Mouse (Mus musculus): ENCODE results near the gene Nufip1. TPM values are rescaled to one million over a fixed set of nuclear protein-coding genes. Genes with fewer than 3 reads are reported as not detected.

Gene Nufip1
- polyA plus RNA-seq, 1 experiment from 2014 or later = 19.3 TPM

DNA sequence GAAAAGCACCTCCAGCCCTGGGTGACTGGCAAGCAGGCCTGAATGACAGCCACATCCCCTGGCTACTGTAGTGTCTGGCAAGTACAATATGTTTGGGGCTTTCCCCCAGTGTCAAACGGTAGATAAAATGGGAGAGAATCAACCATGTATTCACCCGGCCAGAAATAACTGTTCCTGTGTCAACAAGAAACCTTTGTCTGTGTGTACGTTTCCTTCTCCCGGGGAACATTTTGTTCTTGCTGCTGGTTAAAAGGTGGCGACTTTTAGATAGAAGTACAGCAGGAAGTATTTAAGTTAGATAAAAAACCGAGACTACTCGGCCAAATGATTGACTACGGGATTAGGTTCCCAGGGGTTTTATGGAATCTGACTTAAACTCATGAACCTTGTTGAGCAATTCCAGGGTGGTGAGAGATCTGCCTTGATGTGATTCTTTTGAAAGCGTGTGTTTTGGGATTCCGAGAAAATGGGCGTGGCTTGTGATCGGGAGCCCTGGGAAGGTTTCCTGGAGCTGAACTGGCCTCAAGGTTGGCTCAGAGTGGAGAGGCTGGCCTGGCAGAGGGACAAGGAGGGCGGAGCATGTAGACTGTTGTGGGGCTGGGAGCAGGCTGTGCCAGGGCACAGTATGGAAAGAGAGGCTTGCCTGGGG lies 39.0 kb downstream of the Nufip1 start:
- peaks cover 9% of the 10 kb centered on the region; the same call in 1 of the 2 replicates for H3K4me1 ChIP-seq (ENCODE audit: control insufficient read depth, insufficient read depth, low read length)
- H3K27ac ChIP-seq (ENCODE audit: low read depth, low read length) = no peak overlapping the region
- DNase-seq (ENCODE audit: low spot score, missing footprints) (no peak), ATAC-seq (ENCODE audit: low FRiP score) (no peak)
- H3K4me2 ChIP-seq = no peak overlapping the region
- H3K27me3 ChIP-seq (ENCODE audit: control insufficient read depth, insufficient read depth, low read length) = no peaks in the 10 kb centered on the region
- no peak overlapping the region for H3K4me3 ChIP-seq (ENCODE audit: low read depth, low read length)
- no peak overlapping the region for H3K9ac ChIP-seq (ENCODE audit: low read length)
- no peaks in the 10 kb centered on the region for H3K36me3 ChIP-seq (ENCODE audit: control insufficient read depth, insufficient read depth, low read length)
- 44% methylated on average over 13 of the region's 13 CpGs for WGBS
- H3K9me3 ChIP-seq (ENCODE audit: control insufficient read depth, low read length) = no peaks in the 10 kb centered on the region

DNA sequence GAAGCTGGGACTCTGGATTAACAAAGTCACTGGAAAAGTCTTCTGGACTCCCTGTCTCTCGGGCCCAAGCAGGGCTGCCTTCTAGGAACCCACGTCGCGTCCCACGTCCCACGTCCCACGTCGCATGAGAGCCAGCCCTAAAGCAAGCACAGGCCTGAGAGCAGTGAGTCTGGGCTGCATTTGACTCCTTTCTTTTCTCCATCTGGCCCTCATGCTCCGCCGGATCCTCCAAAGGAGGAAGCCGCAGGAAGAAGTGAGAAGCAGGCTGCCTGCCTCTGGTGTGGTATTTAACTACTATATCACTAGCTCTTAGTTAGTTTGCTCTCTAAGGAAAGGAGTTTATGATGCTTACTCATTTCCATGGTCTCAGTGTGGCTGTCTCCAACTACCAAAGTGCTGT lies 39.8 kb downstream of the Nufip1 start:
- H3K9ac ChIP-seq (ENCODE audit: low read length) = no peak overlapping the region
- no peak overlapping the region for H3K27ac ChIP-seq (ENCODE audit: low read depth, low read length)
- no peak for ATAC-seq (ENCODE audit: low FRiP score)
- no peak overlapping the region for H3K4me2 ChIP-seq
- H3K4me1 ChIP-seq (ENCODE audit: control insufficient read depth, insufficient read depth, low read length) = peaks cover 8% of the 10 kb centered on the region; the same call in 1 of the 2 replicates
- no peak overlapping the region for H3K4me3 ChIP-seq (ENCODE audit: low read depth, low read length)
- no peaks in the 10 kb centered on the region for H3K9me3 ChIP-seq (ENCODE audit: control insufficient read depth, low read length)
- no peaks in the 10 kb centered on the region for H3K27me3 ChIP-seq (ENCODE audit: control insufficient read depth, insufficient read depth, low read length)
- DNase-seq (ENCODE audit: low spot score, missing footprints) = no peak
- no peaks in the 10 kb centered on the region for H3K36me3 ChIP-seq (ENCODE audit: control insufficient read depth, insufficient read depth, low read length)
- WGBS = 81% methylated on average over 11 of the region's 11 CpGs

DNA sequence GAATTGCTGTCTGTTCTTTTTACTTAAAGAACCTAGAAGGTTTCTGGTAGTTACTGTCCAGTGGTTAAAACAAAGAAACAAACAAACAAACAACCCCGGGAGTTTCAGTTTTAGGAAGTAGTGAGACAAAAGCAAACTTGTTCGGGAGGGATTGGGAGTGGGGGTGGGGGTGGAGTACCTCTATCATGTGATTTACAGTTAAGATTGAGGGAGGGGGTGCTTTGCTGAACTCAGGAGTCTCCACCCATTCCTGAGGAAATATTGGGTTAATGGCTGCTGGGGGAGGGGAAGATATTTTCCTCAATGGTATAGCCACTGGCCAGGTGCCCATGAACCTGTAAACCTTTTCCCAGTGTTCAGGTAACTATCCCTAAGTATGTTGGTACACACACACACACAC lies 40.3 kb downstream of the Nufip1 start:
- no peak overlapping the region for H3K9ac ChIP-seq (ENCODE audit: low read length)
- WGBS = 79% methylated on average over 2 of the region's 2 CpGs
- DNase-seq (ENCODE audit: low spot score, missing footprints) (no peak), ATAC-seq (ENCODE audit: low FRiP score) (no peak)
- H3K4me2 ChIP-seq = no peak overlapping the region
- no peaks in the 10 kb centered on the region for H3K27me3 ChIP-seq (ENCODE audit: control insufficient read depth, insufficient read depth, low read length)
- no peak overlapping the region for H3K27ac ChIP-seq (ENCODE audit: low read depth, low read length)
- no peak overlapping the region for H3K4me3 ChIP-seq (ENCODE audit: low read depth, low read length)
- peaks cover 6% of the 10 kb centered on the region; the same call in 1 of the 2 replicates for H3K4me1 ChIP-seq (ENCODE audit: control insufficient read depth, insufficient read depth, low read length)
- H3K9me3 ChIP-seq (ENCODE audit: control insufficient read depth, low read length) = no peaks in the 10 kb centered on the region
- no peaks in the 10 kb centered on the region for H3K36me3 ChIP-seq (ENCODE audit: control insufficient read depth, insufficient read depth, low read length)

DNA sequence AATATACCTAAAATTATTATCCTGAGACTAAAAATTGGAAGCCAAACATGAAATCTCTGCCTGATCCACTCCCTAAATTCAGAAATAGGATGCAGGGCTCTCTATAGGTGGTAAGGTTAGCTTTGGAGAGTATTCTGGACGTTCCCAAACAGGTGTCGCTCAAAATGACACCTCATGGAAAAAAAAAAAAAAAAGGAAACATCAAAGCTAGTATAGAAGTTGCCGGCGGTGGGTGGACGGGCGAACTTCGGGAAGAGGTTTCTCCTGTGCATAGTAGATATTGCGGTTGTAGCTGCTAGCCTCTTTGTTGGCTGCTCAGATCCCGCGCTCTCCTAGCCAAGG lies 41.1 kb downstream of the Nufip1 start:
- peak overlapping the region; percentile 93 for H3K9ac ChIP-seq (ENCODE audit: low read length)
- H3K27ac ChIP-seq (ENCODE audit: low read depth, low read length) = peak overlapping the region; percentile 100
- WGBS = 2% methylated on average over 10 of the region's 10 CpGs
- DNase-seq (ENCODE audit: low spot score, missing footprints) (no peak), ATAC-seq (ENCODE audit: low FRiP score) (no peak)
- H3K27me3 ChIP-seq (ENCODE audit: control insufficient read depth, insufficient read depth, low read length) = no peaks in the 10 kb centered on the region
- peak overlapping the region; percentile 67 for H3K4me2 ChIP-seq
- H3K36me3 ChIP-seq (ENCODE audit: control insufficient read depth, insufficient read depth, low read length) = no peaks in the 10 kb centered on the region
- H3K9me3 ChIP-seq (ENCODE audit: control insufficient read depth, low read length) = no peaks in the 10 kb centered on the region
- peak overlapping the region; percentile 67 for H3K4me3 ChIP-seq (ENCODE audit: low read depth, low read length)
- H3K4me1 ChIP-seq (ENCODE audit: control insufficient read depth, insufficient read depth, low read length) = peaks cover 4% of the 10 kb centered on the region; the same call in 1 of the 2 replicates

DNA sequence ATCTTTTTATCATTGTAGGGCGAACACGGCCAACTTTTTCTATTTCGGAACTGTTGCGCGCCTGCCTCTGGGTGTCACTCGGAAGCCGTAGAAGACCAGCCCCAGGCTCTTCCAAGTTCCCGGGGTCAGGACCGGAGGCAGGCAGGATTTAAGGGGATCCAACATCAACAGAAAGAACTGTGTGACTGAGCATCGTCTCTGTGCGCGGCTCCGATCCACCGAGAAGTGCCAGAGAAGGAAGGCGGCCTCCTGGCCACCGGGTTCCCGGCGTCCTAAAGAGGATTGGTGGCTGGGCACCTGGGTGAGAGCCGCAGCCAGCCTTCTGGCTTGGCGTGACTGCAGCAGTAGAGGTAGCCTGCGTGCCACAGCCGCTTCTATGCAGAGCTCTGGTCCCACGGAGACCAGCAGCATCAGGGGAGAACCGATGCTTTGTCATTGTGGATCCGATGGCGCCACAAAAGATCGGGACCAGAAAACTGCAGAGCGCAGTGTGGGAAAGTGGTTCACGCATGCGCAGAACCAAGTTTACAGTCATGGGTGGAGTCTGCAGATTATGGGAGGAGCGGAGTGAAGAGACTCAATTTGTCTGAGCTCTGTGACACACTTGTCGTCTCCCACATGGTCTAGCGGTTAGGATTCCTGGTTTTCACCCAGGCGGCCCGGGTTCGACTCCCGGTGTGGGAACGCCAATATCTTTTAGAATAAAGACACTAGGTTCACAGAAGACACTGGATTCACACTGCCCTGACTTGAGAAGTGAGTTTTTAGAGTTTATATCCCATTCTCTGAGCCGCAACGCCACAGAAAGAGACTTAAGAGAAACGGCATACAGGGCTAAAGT lies 41.7 kb downstream of the Nufip1 start:
- Histone ChIP-seq H3K4me3 (ENCODE audit: low read depth, low read length) (peak overlapping the region; percentile 67), H3K4me1 (ENCODE audit: control insufficient read depth, insufficient read depth, low read length) (peaks cover 4% of the 10 kb centered on the region; the same call in 1 of the 2 replicates), H3K27me3 (ENCODE audit: control insufficient read depth, insufficient read depth, low read length) (no peaks in the 10 kb centered on the region), H3K9me3 (ENCODE audit: control insufficient read depth, low read length) (no peaks in the 10 kb centered on the region), H3K27ac (ENCODE audit: low read depth, low read length) (peak overlapping the region; percentile 100), H3K36me3 (ENCODE audit: control insufficient read depth, insufficient read depth, low read length) (no peaks in the 10 kb centered on the region), H3K9ac (ENCODE audit: low read length) (peak overlapping the region; percentile 93), H3K4me2 (peak overlapping the region; percentile 67)
- under 1% methylated on average over 41 of the region's 41 CpGs for WGBS
- DNase-seq (ENCODE audit: low spot score, missing footprints) (peak; percentile 100), ATAC-seq (ENCODE audit: low FRiP score) (peak; percentile 94)

DNA sequence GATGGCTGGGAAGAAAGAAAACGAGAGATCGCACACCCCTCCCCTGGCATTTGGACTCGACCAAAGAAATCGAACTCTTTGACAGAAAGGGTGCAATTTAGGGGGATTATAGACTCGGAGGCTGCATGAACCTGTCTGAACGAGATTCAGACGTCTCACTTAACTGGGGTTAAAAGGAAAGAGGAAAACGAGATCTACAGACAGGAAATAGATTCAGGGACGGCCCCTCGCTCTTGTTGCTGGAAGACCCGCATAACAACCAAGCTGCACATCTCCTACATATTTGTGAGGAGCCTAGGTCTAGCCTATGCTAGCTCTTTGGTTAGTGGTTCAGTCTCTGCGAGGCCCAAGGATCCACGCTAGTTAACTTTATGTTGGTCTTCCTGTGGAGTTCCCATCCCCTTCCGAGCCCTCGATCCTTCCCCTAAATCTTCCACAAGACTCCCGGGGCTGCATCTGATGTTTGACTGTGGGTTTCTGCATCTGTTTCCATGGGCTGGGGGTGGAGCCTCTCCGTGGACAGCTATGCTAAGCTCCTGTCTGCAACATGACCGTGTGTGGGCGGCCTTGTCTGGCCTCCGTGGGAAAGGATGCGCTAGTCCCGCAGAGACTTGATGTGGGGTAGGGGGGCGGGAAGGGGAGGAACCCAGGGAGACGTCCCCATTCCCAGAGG lies 42.4 kb downstream of the Nufip1 start:
- H3K4me1 ChIP-seq (ENCODE audit: control insufficient read depth, insufficient read depth, low read length) = peaks cover 4% of the 10 kb centered on the region; the same call in 1 of the 2 replicates
- no peaks in the 10 kb centered on the region for H3K27me3 ChIP-seq (ENCODE audit: control insufficient read depth, insufficient read depth, low read length)
- no peaks in the 10 kb centered on the region for H3K9me3 ChIP-seq (ENCODE audit: control insufficient read depth, low read length)
- H3K27ac ChIP-seq (ENCODE audit: low read depth, low read length) = peak overlapping the region; percentile 100
- ATAC-seq (ENCODE audit: low FRiP score) (peak; percentile 27), DNase-seq (ENCODE audit: low spot score, missing footprints) (no peak)
- H3K9ac ChIP-seq (ENCODE audit: low read length) = peak overlapping the region; percentile 53
- H3K4me3 ChIP-seq (ENCODE audit: low read depth, low read length) = peak overlapping the region; percentile 67
- WGBS = 3% methylated on average over 24 of the region's 24 CpGs
- H3K36me3 ChIP-seq (ENCODE audit: control insufficient read depth, insufficient read depth, low read length) = no peaks in the 10 kb centered on the region
- H3K4me2 ChIP-seq = peak overlapping the region; percentile 67

DNA sequence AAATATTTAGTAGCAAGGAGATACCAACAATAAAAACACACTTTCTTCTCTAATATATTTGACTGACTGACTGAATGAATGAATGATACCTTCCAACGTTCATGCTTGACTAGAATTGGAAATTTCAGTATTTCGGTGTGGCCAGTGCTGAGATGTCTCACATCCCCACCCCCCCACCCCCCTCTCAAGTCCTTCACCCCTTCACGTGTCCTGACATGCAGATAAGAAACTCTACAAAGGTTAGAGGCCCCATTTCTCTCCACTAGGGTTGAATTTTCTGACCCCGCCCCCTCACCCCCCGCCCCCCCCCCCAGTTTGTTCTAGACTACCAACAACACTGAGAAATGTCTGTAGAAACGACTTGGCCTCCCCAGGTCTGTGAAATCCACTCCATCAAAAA lies 43.1 kb downstream of the Nufip1 start:
- WGBS = 23% methylated on average over 6 of the region's 6 CpGs
- no peaks in the 10 kb centered on the region for H3K27me3 ChIP-seq (ENCODE audit: control insufficient read depth, insufficient read depth, low read length)
- DNase-seq (ENCODE audit: low spot score, missing footprints) (peak; percentile 68), ATAC-seq (ENCODE audit: low FRiP score) (no peak)
- no peaks in the 10 kb centered on the region for H3K9me3 ChIP-seq (ENCODE audit: control insufficient read depth, low read length)
- no peak overlapping the region for H3K9ac ChIP-seq (ENCODE audit: low read length)
- H3K4me2 ChIP-seq = peak overlapping the region; percentile 67; the same call in 1 of the 2 replicates
- H3K36me3 ChIP-seq (ENCODE audit: control insufficient read depth, insufficient read depth, low read length) = no peaks in the 10 kb centered on the region
- no peak overlapping the region for H3K27ac ChIP-seq (ENCODE audit: low read depth, low read length)
- H3K4me3 ChIP-seq (ENCODE audit: low read depth, low read length) = no peak overlapping the region
- peaks cover 4% of the 10 kb centered on the region; the same call in 1 of the 2 replicates for H3K4me1 ChIP-seq (ENCODE audit: control insufficient read depth, insufficient read depth, low read length)

DNA sequence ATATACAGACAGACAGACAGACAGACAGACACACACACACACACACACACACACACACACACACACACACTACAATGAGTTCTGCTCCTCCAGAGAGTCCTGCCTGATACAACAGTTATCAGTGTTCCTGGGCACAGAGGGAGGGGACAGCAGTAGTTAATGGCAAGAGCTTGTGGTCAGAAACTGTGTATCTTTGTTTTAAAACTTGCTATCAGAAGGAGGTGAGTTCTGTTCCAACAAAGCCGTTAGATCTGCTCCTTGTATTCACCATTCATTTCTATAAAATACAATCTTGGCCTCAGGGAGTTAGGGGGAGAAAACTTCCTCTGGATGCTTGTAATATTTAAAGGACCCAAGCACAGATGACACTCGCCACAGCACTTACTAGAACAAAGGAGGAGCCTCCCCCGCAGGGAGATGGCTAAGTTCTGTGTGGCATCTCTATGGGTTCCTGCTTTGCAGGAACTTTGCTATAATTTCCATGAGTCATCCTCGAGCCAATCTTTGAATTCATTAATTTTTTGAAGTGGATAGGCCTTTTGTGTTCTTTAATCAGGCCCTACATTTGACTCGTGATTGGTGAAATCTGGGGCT lies 47.6 kb downstream of the Nufip1 start:
- Histone ChIP-seq H3K4me2 (no peak overlapping the region), H3K27ac (ENCODE audit: low read depth, low read length) (no peak overlapping the region), H3K9ac (ENCODE audit: low read length) (no peak overlapping the region), H3K4me1 (ENCODE audit: control insufficient read depth, insufficient read depth, low read length) (no peaks in the 10 kb centered on the region), H3K4me3 (ENCODE audit: low read depth, low read length) (no peak overlapping the region), H3K27me3 (ENCODE audit: control insufficient read depth, insufficient read depth, low read length) (no peaks in the 10 kb centered on the region), H3K9me3 (ENCODE audit: control insufficient read depth, low read length) (no peaks in the 10 kb centered on the region), H3K36me3 (ENCODE audit: control insufficient read depth, insufficient read depth, low read length) (no peaks in the 10 kb centered on the region)
- ATAC-seq (ENCODE audit: low FRiP score) (no peak), DNase-seq (ENCODE audit: low spot score, missing footprints) (no peak)
- WGBS = 64% methylated on average over 5 of the region's 5 CpGs

Measured in midbrain, embryonic 11.5 days (tissue).